Mouse (Mus musculus): ENCODE results near the gene Chmp2b. TPM values are rescaled to one million over a fixed set of nuclear protein-coding genes. Genes with fewer than 3 reads are reported as not detected.

The Chmp2b gene
- polyA plus RNA-seq, 1 experiment, result 72.6 TPM

DNA sequence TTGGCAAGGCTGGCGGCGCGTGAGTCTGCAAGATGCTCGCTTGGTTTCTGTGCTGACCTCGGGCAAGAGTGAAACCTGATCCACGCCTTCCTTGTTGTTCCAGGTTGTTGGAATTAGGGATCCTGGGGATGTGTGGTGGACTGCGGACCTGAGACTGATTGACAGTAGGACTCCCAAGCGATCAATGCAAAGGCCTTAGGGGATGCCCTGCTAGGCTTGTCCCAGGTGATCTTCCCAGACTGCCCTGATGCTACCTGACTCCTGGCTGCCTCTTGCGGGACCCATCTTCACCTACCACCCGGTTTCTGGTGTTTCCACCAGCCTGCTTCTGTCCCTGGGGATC lies 309 bp upstream of the Chmp2b start:
- Histone ChIP-seq H3K27ac (ENCODE audit: insufficient read depth, low read depth, low read length) (no peak overlapping the region), H3K4me1 (ENCODE audit: control insufficient read depth, insufficient read depth, low read length) (peaks cover 5% of the 10 kb centered on the region; the same call in 1 of the 2 replicates), H3K4me3 (ENCODE audit: insufficient read depth, low read length) (peak overlapping the region; percentile 86)
- no peak for TF ChIP-seq CTCF (IDR thresholded peaks at IDR 0.05; ENCODE audit: low read depth, low read length)
- TF ChIP-seq POLR2A (IDR thresholded peaks at IDR 0.05; ENCODE audit: borderline replicate concordance, low read depth, low read length), result no peak

DNA sequence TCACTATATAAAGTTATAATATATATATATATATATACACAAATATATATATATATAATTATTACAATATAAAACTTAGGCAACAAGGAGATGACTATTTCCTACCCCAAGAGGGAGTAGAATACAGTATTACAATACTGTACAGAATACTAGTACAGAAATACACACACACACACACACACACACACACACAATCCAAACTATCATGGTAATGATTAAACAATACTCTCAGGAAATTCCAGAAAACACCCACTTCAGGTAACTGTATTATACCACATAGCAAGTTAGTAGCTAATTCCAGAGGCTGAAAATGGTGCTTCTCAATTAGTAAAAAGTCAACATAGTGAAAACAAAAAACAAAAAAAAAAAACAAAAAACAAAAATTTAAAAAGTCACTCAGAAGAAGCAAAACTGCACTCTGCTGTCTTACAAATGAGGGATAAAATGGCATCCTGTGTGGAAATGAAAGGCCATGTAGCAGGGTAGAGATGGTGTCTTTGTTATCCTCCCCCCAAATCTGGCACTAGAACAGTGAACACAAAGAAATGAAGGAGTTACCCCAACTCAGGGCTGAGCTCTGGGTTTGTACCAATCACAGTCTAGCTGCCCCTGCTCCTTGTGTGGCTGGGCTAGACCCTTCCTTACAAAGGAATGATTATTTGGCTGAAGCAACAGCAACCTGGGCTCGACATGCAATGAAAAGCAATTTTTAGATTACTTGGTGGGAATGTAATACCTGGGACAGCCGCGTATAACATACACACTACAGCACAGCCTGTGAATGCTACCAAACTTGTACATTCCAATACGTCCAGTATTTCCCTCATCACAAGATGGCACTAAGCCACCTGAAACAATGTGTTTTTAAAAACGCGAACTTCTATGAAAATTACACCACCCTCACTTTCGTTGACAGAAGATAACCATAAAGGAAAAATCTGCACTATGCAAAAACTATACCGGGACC lies 1.2 kb downstream of the Chmp2b start:
- peaks cover 3% of the 10 kb centered on the region; the same call in 1 of the 2 replicates for H3K4me1 ChIP-seq (ENCODE audit: control insufficient read depth, insufficient read depth, low read length)
- H3K27ac ChIP-seq (ENCODE audit: insufficient read depth, low read depth, low read length), result no peak overlapping the region
- TF ChIP-seq CTCF (IDR thresholded peaks at IDR 0.05; ENCODE audit: low read depth, low read length), result no peak
- TF ChIP-seq POLR2A (IDR thresholded peaks at IDR 0.05; ENCODE audit: borderline replicate concordance, low read depth, low read length), result no peak
- peak overlapping the region; percentile 86 for H3K4me3 ChIP-seq (ENCODE audit: insufficient read depth, low read length)

DNA sequence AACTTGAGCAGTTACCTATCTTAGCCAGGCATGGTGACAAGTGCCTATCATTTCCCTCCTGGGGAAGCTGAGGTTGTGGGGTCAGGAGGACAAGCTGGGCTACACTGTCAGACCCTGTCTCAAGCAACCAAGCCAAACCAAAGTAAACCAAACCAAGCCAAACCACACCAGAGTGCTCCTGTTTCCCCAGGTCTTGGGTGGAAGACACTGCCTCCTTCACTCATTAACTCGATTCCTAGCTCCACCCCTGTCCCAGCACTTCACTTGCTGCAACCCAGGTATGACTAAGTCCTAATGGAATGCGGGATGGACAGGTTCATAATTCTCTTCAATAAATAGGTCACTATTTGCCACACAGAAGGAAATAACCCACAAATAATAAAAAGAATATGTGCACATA lies 2.9 kb downstream of the Chmp2b start:
- TF ChIP-seq POLR2A (IDR thresholded peaks at IDR 0.05; ENCODE audit: borderline replicate concordance, low read depth, low read length) (no peak), CTCF (IDR thresholded peaks at IDR 0.05; ENCODE audit: low read depth, low read length) (no peak)
- Histone ChIP-seq H3K27ac (ENCODE audit: insufficient read depth, low read depth, low read length) (no peak overlapping the region), H3K4me1 (ENCODE audit: control insufficient read depth, insufficient read depth, low read length) (peaks cover 3% of the 10 kb centered on the region; the same call in 1 of the 2 replicates), H3K4me3 (ENCODE audit: insufficient read depth, low read length) (no peak overlapping the region)

DNA sequence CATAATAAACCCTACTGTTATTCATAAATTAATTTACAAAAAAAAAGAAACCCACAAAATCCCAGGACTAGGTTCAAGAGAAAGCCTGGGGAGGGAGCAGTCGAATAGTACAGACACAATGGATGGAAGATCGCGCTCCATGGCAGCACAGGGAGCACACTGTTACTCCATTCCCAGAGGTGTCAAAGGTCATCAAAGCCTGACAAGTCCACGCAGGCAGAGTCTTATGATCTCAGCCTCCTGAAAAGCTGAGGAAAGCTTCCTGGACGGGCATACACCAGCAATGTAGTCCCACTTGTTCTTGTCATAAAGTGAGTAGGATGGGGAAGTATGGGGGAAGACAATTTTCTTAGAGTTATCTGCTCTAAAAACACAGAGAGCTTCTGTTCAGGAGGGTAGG lies 5.2 kb downstream of the Chmp2b start:
- TF ChIP-seq CTCF (IDR thresholded peaks at IDR 0.05; ENCODE audit: low read depth, low read length) (no peak), POLR2A (IDR thresholded peaks at IDR 0.05; ENCODE audit: borderline replicate concordance, low read depth, low read length) (no peak)
- Histone ChIP-seq H3K4me3 (ENCODE audit: insufficient read depth, low read length) (no peak overlapping the region), H3K27ac (ENCODE audit: insufficient read depth, low read depth, low read length) (no peak overlapping the region), H3K4me1 (ENCODE audit: control insufficient read depth, insufficient read depth, low read length) (peaks cover 3% of the 10 kb centered on the region; the same call in 1 of the 2 replicates)

DNA sequence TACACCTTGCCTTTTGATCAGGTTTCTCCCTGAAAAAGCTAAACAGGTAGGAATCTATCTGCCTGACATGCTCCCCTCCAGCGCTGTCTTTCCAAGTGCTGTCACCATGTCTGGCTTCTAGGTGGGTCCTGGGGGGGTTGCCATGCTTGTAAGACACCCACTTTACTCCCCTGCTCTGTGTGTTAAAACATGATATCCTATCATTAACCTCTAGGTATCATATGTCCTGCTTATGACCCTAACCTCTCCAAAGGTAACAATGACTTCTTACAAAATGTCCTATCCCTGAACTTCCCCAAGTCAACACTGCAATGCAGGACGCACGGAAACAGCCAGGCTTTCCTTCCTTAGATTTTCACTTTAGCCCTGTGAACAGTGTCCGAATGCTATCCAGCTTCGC lies 8.3 kb downstream of the Chmp2b start:
- Histone ChIP-seq H3K4me1 (ENCODE audit: control insufficient read depth, insufficient read depth, low read length) (peaks cover 4% of the 10 kb centered on the region), H3K27ac (ENCODE audit: insufficient read depth, low read depth, low read length) (no peak overlapping the region), H3K4me3 (ENCODE audit: insufficient read depth, low read length) (no peak overlapping the region)
- TF ChIP-seq CTCF (IDR thresholded peaks at IDR 0.05; ENCODE audit: low read depth, low read length) (no peak), POLR2A (IDR thresholded peaks at IDR 0.05; ENCODE audit: borderline replicate concordance, low read depth, low read length) (no peak)

DNA sequence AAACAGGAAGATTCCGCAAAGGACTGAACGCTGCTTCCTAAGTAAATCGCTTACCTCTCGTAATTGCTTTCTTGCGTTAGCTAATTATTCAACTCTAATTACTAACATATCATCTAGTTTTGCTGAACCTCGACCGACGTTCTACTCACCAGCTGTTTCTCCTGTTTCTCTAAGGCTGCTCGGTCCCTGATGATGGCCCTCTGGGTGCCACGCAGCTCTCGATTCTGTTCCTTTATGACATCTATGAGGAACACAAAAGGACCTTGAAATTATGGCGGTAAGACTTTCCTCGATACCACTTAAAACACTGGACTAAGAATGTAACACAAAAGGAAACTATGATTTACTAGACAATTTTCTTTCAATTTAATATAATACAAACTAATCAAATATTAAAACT lies 11.7 kb downstream of the Chmp2b start:
- no peak for TF ChIP-seq CTCF (IDR thresholded peaks at IDR 0.05; ENCODE audit: low read depth, low read length)
- no peak for TF ChIP-seq POLR2A (IDR thresholded peaks at IDR 0.05; ENCODE audit: borderline replicate concordance, low read depth, low read length)
- H3K4me3 ChIP-seq (ENCODE audit: insufficient read depth, low read length), result no peak overlapping the region
- peaks cover 6% of the 10 kb centered on the region for H3K4me1 ChIP-seq (ENCODE audit: control insufficient read depth, insufficient read depth, low read length)
- H3K27ac ChIP-seq (ENCODE audit: insufficient read depth, low read depth, low read length), result no peak overlapping the region

DNA sequence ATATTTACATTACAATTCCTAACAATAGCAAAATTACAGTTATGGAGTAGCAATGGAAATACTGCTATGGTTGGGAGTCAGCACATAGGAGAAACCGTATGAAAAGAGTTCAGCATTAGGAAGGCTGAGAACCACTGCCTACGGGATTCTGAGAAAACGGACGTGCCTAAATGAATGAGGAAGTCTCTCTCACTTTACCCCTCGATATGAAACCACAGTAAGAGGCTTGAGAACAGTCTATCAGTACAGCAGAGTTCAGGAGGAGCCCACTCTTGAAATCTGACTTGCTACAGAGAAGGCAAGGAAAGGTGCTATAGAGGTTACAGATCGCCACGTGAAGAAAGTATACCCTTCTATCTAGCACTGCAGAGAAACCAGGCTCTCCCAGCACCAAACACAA lies 13.6 kb downstream of the Chmp2b start:
- peaks cover 6% of the 10 kb centered on the region for H3K4me1 ChIP-seq (ENCODE audit: control insufficient read depth, insufficient read depth, low read length)
- no peak overlapping the region for H3K4me3 ChIP-seq (ENCODE audit: insufficient read depth, low read length)
- no peak for TF ChIP-seq CTCF (IDR thresholded peaks at IDR 0.05; ENCODE audit: low read depth, low read length)
- TF ChIP-seq POLR2A (IDR thresholded peaks at IDR 0.05; ENCODE audit: borderline replicate concordance, low read depth, low read length), result no peak
- H3K27ac ChIP-seq (ENCODE audit: insufficient read depth, low read depth, low read length), result peak overlapping the region; percentile 34

DNA sequence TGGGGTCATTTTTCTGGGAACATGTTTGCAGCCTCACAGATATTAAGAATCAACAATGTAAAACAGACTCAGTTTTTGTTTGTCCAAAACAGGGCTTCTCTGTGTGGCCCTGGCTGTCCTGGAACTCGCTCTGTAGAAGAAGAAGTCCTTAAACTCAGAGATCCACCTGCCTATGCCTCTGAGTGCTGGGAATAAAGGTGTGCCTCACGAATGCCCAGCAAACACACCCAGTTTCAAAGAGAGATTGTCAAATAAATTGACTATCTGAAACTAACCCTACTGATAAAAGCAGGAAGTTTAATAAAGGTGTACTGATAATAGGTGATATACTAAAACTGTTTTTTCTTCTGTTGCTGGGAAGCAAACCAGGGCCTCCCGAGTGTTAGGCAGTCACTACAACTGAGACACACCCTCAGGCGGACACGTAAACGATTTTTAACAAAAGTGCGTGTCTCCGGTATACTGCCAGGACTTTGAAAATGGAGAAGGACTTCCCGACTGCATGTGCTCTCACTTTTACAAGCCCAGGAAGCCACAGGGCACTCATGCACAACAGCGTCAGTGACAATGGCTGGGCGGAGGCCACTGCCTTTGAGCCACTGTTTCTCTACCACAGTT lies 18.7 kb downstream of the Chmp2b start:
- Histone ChIP-seq H3K27ac (ENCODE audit: insufficient read depth, low read depth, low read length) (no peak overlapping the region), H3K4me1 (ENCODE audit: control insufficient read depth, insufficient read depth, low read length) (no peaks in the 10 kb centered on the region), H3K4me3 (ENCODE audit: insufficient read depth, low read length) (no peak overlapping the region)
- TF ChIP-seq POLR2A (IDR thresholded peaks at IDR 0.05; ENCODE audit: borderline replicate concordance, low read depth, low read length) (no peak), CTCF (IDR thresholded peaks at IDR 0.05; ENCODE audit: low read depth, low read length) (no peak)

DNA sequence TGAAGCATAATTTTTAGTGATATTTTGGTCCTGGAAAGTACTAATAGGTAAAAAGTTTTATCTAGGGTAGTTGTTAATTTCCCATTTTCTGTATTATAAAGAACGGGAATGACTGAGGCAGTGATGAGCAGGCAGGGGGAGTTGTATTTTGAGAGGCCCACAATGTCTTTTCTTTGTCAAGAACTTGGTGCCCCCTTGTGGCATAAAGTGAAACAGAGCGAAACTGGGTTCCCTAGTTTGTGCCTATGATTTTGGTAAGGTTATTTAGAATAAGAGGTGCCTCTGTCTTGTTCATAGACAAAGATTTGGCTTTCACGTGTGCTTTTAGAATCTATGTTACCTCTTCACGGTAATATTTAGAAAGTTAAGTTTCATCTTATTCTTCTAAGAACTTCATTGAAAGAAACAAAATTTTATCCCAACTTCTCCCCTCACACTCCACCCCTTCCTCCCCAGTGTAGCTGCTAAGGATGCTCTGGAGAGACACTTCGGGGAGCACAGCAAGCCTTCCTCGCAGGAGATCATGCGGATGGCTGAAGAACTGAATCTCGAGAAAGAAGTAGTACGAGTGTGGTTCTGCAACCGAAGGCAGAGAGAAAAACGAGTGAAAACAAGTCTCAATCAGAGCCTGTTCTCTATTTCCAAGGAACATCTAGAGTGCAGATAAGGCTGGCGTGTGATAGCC lies 29.1 kb downstream of the Chmp2b start:
- TF ChIP-seq POLR2A (IDR thresholded peaks at IDR 0.05; ENCODE audit: borderline replicate concordance, low read depth, low read length), result no peak
- TF ChIP-seq CTCF (IDR thresholded peaks at IDR 0.05; ENCODE audit: low read depth, low read length), result no peak
- Histone ChIP-seq H3K4me1 (ENCODE audit: control insufficient read depth, insufficient read depth, low read length) (no peaks in the 10 kb centered on the region), H3K4me3 (ENCODE audit: insufficient read depth, low read length) (no peak overlapping the region), H3K27ac (ENCODE audit: insufficient read depth, low read depth, low read length) (no peak overlapping the region)
